Mouse (Mus musculus) lung, adult 2 months (tissue): ENCODE measurements around the gene Pak4.

Experiments used
- CTCF ChIP-seq: fragments of 200-500 bp; IDR thresholded peaks from 2 replicates; pipeline ENCODE4 v1.5.1; 2011; ENCODE audit warnings: mild to moderate bottlenecking, low read length, control low read depth; ENCODE audit not compliant: insufficient read depth
- POLR2A ChIP-seq: fragments of 200-500 bp; IDR thresholded peaks from 2 replicates; pipeline ENCODE4 v1.6.1; 2011; ENCODE audit warnings: low read depth, mild to moderate bottlenecking, control low read depth, low read length, borderline replicate concordance; ENCODE audit errors: extremely low read depth

DNA sequence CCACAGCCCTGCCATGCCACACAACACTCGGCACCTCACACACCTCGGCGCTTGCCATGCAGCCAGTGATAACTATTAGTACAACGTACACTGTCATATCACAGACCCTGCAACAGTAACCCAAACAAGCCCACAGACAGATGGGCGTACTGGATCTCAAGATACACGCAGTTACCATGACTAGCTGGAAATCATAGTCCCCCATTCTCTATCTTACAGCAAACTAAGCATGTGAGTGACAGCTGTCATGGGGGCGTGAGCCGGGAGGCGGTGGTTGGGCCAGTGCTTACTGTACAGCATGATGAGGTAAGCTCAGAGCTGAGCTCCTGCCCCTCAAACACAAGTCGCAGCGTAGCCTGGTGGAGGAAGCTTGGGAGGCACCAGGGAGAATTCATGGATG is 22.4 kb downstream of the Pak4 start:
- 0 out of 2 replicates have a peak, but pooled peaks have one; percentile 3 for TF ChIP-seq CTCF
- TF ChIP-seq POLR2A, result no peak
